Mouse (Mus musculus) mature B cell (primary cell): Measurements from ENCODE around the gene Gabrd.

ENCODE experiments used
- in situ Hi-C: fragments of 300-500 bp; cut with MboI; formaldehyde crosslinking; loops from 2 replicates; pipeline ENCODE4 v1.14.3; 2019

Gene Gabrd

GRCm38 (mm10) chr4:155382752-155383151 is 15.2 kb downstream of the Gabrd start:
- in situ Hi-C loops, result no loop called here

- in situ Hi-C loops, result no loop called here
These were observed 15.9 kb downstream of the Gabrd start for GRCm38 (mm10) chr4:155381974-155382373.

- in situ Hi-C loops, result no loop called here
These were observed 25.8 kb downstream of the Gabrd start for GRCm38 (mm10) chr4:155371797-155372735.

- in situ Hi-C loops, result no loop called here
These were observed 26.9 kb downstream of the Gabrd start for GRCm38 (mm10) chr4:155370737-155371715.

- in situ Hi-C loops, result no loop called here
These were observed 29.2 kb downstream of the Gabrd start for GRCm38 (mm10) chr4:155368684-155369083.

GRCm38 (mm10) chr4:155367739-155368138 is 30.2 kb downstream of the Gabrd start:
- in situ Hi-C loops, result no loop called here

GRCm38 (mm10) chr4:155366784-155367183 is 31.1 kb downstream of the Gabrd start:
- in situ Hi-C loops, result no loop called here

GRCm38 (mm10) chr4:155362443-155362842 is 35.5 kb downstream of the Gabrd start:
- in situ Hi-C loops, result no loop called here

GRCm38 (mm10) chr4:155361303-155361791 is 36.6 kb downstream of the Gabrd start, which contains the start of gene Prkcz:
TSS of gene Prkcz (minus strand) at chr4:155361361.
- in situ Hi-C loops, result no loop called here

GRCm38 (mm10) chr4:155360856-155361255 is 37.1 kb downstream of the Gabrd start:
- in situ Hi-C loops, result no loop called here

GRCm38 (mm10) chr4:155359560-155360464 is 38.1 kb downstream of the Gabrd start:
- in situ Hi-C loops, result no loop called here

- in situ Hi-C loops, result no loop called here
These were observed 40.3 kb downstream of the Gabrd start for GRCm38 (mm10) chr4:155357601-155358000.

GRCm38 (mm10) chr4:155356354-155356753 is 41.6 kb downstream of the Gabrd start:
- in situ Hi-C loops, result no loop called here

GRCm38 (mm10) chr4:155354546-155354945 is 43.4 kb downstream of the Gabrd start:
- in situ Hi-C loops, result no loop called here

- in situ Hi-C loops, result no loop called here
These were observed 43.9 kb downstream of the Gabrd start for GRCm38 (mm10) chr4:155354035-155354434.

- in situ Hi-C loops, result no loop called here
These were observed 45.3 kb downstream of the Gabrd start for GRCm38 (mm10) chr4:155352581-155352980.

- in situ Hi-C loops, result no loop called here
These were observed 51.6 kb downstream of the Gabrd start for GRCm38 (mm10) chr4:155346350-155346749.

GRCm38 (mm10) chr4:155345608-155345953 is 52.3 kb downstream of the Gabrd start:
- in situ Hi-C loops, result no loop called here

GRCm38 (mm10) chr4:155344716-155345607 is 53.0 kb downstream of the Gabrd start:
- in situ Hi-C loops, result no loop called here

- in situ Hi-C loops, result no loop called here
These were observed 53.7 kb downstream of the Gabrd start for GRCm38 (mm10) chr4:155344299-155344600.
